Mouse (Mus musculus): ENCODE results near the gene Apba2. TPM values are rescaled to one million over a fixed set of nuclear protein-coding genes. Genes with fewer than 3 reads are reported as not detected.

The Apba2 gene
- polyA plus RNA-seq, 1 experiment from 2014 or later, result 10.8 TPM

DNA sequence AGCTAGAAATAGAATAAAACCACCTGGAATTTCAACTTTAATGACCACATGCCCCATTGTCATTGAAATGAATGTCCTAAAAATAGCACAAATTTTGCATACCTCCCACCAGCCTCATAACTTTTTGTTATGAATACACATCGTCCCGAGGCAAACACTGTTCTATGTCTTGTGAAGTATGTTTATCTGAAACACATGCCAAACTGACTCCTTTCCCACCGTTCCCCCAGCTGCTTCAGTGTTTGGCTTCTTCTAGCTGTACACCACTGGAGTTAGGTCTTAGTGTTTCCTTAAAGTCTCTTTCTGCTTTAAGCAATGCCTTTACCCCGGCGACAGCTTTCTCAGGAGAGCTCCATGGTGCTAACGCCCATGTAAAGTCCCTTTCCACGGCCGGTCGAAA lies 289.6 kb downstream of the Apba2 start:
- Histone ChIP-seq H3K4me3 (no peak overlapping the region), H3K27me3 (no peaks in the 10 kb centered on the region), H3K4me1 (peaks cover 5% of the 10 kb centered on the region; the same call in 1 of the 2 replicates), H3K36me3 (no peaks in the 10 kb centered on the region), H3K9me3 (no peaks in the 10 kb centered on the region), H3K4me2 (no peak overlapping the region), H3K9ac (no peak overlapping the region), H3K27ac (no peak overlapping the region)
- no peak for ATAC-seq (ENCODE audit: insufficient number of reproducible peaks, insufficient read depth, low FRiP score, low TSS enrichment, low read depth)
- WGBS, result 61% methylated on average over 9 of the region's 9 CpGs

DNA sequence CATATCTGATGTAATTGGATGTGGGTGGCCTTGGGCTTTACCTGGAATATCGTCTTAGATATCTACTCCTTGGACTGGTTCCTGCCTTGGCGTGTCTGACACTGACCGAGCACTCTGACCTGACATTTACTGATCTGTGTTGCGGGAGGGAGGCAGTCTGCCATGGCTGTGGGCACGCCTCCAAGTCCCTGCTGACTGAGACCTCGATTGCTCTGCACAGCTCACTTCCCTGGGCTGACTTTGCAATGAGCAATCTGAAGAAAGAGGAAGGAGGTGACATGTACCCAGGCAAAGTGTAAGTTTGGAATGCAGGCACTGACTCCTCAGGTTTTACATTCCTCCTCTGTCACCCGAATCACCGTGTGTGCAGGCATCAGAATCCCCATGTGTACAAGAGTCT lies 290.5 kb downstream of the Apba2 start:
- H3K9me3 ChIP-seq, result no peaks in the 10 kb centered on the region
- H3K36me3 ChIP-seq, result no peaks in the 10 kb centered on the region
- no peaks in the 10 kb centered on the region for H3K27me3 ChIP-seq
- H3K27ac ChIP-seq, result no peak overlapping the region
- no peak overlapping the region for H3K4me3 ChIP-seq
- 65% methylated on average over 8 of the region's 8 CpGs for WGBS
- H3K4me2 ChIP-seq, result no peak overlapping the region
- H3K9ac ChIP-seq, result no peak overlapping the region
- peaks cover 5% of the 10 kb centered on the region; the same call in 1 of the 2 replicates for H3K4me1 ChIP-seq
- no peak for ATAC-seq (ENCODE audit: insufficient number of reproducible peaks, insufficient read depth, low FRiP score, low TSS enrichment, low read depth)

- Histone ChIP-seq H3K36me3 (no peaks in the 10 kb centered on the region), H3K27ac (no peak overlapping the region), H3K4me3 (no peak overlapping the region), H3K9ac (no peak overlapping the region), H3K9me3 (no peaks in the 10 kb centered on the region), H3K4me2 (no peak overlapping the region), H3K4me1 (peaks cover 5% of the 10 kb centered on the region; the same call in 1 of the 2 replicates), H3K27me3 (no peaks in the 10 kb centered on the region)
- ATAC-seq (ENCODE audit: insufficient number of reproducible peaks, insufficient read depth, low FRiP score, low TSS enrichment, low read depth), result no peak
- WGBS, result 80% methylated on average over 6 of the region's 6 CpGs
These were observed 294.0 kb downstream of the Apba2 start for GRCm38 (mm10) chr7:64795554-64795953.

Other genes starting within 250 kb of the Apba2 start
- 13.6 and 14.5 TPM in 2 replicates for gene Mtmr10, start 214.1 kb upstream of the Apba2 start, polyA plus RNA-seq (2015; fragmentation: Nextera tagmentation; extraction: Ambion mirVana)
- gene Fan1, start 127.6 kb upstream of the Apba2 start, polyA plus RNA-seq (2015; fragmentation: Nextera tagmentation; extraction: Ambion mirVana), result 12.4 and 12.5 TPM in 2 replicates
- gene Mphosph10, start 109.4 kb upstream of the Apba2 start, polyA plus RNA-seq (2015; fragmentation: Nextera tagmentation; extraction: Ambion mirVana), result 48.6 and 49.5 TPM in 2 replicates
- gene Mcee, start 109.1 kb upstream of the Apba2 start, polyA plus RNA-seq (2015; fragmentation: Nextera tagmentation; extraction: Ambion mirVana), result 55.7 and 58.3 TPM in 2 replicates